Mouse (Mus musculus): ENCODE results near the gene Slc10a4. TPM values are rescaled to one million over a fixed set of nuclear protein-coding genes. Genes with fewer than 3 reads are reported as not detected.

Gene Slc10a4
- 2.3 TPM in 2 replicates for polyA plus RNA-seq (2021; fragmentation: Nextera tagmentation)
- long read RNA-seq, experiment 1, transcript Slc10a4-201 (3 exons, 2,106 nt), result major isoform, 27 of 29 reads
- long read RNA-seq, experiment 1, partial matches to known transcripts, result 1 of 29 reads
- long read RNA-seq, experiment 1, other reads (novel, unspliced or antisense), result 1 of 29 reads
- long read RNA-seq, experiment 2, partial matches to known transcripts, result 0 of 2 reads
- long read RNA-seq, experiment 2, other reads (novel, unspliced or antisense), result 0 of 2 reads

GRCm38 (mm10) chr5:73006784-73007581, at the start of gene Slc10a4:
Gene Slc10a4 (plus strand): TSS chr5:73006883.

DNA sequence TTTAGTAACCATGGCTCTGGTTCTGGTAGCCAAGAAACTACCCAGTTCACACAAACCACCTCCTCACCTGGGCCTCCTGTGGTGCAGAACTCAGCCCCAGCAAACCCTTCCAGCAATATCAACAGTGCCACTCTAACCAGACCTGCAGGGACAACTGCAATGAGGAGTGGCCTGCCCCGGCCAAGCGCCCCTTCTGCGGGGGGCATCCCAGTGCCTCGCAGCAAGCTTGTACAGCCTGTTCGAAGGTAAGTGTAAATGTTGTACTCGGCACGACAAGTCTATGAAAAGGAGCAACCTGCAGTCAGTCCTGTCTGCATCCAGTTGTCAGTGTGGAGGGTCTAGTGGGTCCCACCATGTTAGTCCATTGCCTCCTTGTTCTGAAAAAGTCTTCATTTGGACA, 32.1 kb upstream of the Slc10a4 start, which contains the start of gene Gm10135:
Gene Gm10135, minus strand, starts transcription at position 101 of the 400 bp plus-strand sequence.

Other genes starting within 250 kb of the Slc10a4 start
- 1.2 and 1.5 TPM in 2 replicates for gene Tec, start 138.4 kb upstream of the Slc10a4 start, polyA plus RNA-seq (2021; fragmentation: Nextera tagmentation)
- gene Slain2, start 92.6 kb upstream of the Slc10a4 start, polyA plus RNA-seq (2021; fragmentation: Nextera tagmentation), result 1.8 and 7.7 TPM in 2 replicates
- not detected in 2 replicates for gene Gm10135, start 32.2 kb upstream of the Slc10a4 start, polyA plus RNA-seq (2021; fragmentation: Nextera tagmentation)
- gene Fryl, start 249.7 kb downstream of the Slc10a4 start, polyA plus RNA-seq (2021; fragmentation: Nextera tagmentation), result 9.6 and 11.1 TPM in 2 replicates

Data from left cerebral cortex, adult 6 months (tissue).